Mouse (Mus musculus): ENCODE results near the gene Dclk3. TPM values are rescaled to one million over a fixed set of nuclear protein-coding genes. Genes with fewer than 3 reads are reported as not detected.
A peak's percentile ranks its signal among the peaks of the same experiment; 100 is the strongest.

The Dclk3 gene
- polyA plus RNA-seq, 1 experiment from 2014 or later = 1.9 TPM

GRCm38 (mm10) chr9:111440446-111440845 is 1.6 kb downstream of the Dclk3 start:
- Histone ChIP-seq H3K27ac (replicated peaks) (no peak overlapping the region), H3K4me3 (no peak overlapping the region), H3K4me1 (peaks cover 12% of the 10 kb centered on the region), H3K4me2 (no peak overlapping the region), H3K9me3 (no peaks in the 10 kb centered on the region), H3K36me3 (no peaks in the 10 kb centered on the region), H3K27me3 (replicated peaks) (peaks cover 37% of the 10 kb centered on the region), H3K9ac (no peak overlapping the region)
- no peak for ATAC-seq (ENCODE audit: extremely low read depth, insufficient number of reproducible peaks, low FRiP score, low TSS enrichment)
- 78% methylated on average over 6 of the region's 6 CpGs for WGBS

- H3K9ac ChIP-seq = no peak overlapping the region
- H3K4me3 ChIP-seq = no peak overlapping the region
- no peaks in the 10 kb centered on the region for H3K9me3 ChIP-seq
- H3K27me3 ChIP-seq (replicated peaks) = peaks cover 37% of the 10 kb centered on the region
- peaks cover 8% of the 10 kb centered on the region for H3K4me1 ChIP-seq
- ATAC-seq (ENCODE audit: extremely low read depth, insufficient number of reproducible peaks, low FRiP score, low TSS enrichment) = no peak
- H3K27ac ChIP-seq (replicated peaks) = no peak overlapping the region
- 74% methylated on average over 2 of the region's 2 CpGs for WGBS
- no peaks in the 10 kb centered on the region for H3K36me3 ChIP-seq
- H3K4me2 ChIP-seq = no peak overlapping the region
Observed at GRCm38 (mm10) chr9:111441151-111441550, 2.3 kb downstream of the Dclk3 start.

DNA sequence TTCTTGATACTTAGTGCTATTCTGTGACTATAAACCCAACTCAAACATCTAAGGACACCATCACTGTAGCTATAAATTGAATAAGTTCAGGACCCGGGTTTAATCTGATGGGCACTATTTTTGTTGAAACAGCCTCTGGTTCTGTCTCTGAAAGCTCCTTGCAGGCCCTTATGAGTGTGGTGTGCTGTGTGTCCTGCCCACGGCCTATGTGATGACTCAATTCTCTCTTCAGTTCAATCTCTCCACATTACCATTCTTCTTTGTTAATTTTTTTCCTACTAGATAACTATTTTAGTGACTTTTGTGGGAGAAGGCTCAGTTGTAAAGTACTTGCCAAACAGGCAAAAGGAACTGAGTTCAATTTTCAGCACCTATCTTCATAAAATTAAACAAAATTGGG is 7.3 kb downstream of the Dclk3 start:
- H3K4me3 ChIP-seq = no peak overlapping the region

DNA sequence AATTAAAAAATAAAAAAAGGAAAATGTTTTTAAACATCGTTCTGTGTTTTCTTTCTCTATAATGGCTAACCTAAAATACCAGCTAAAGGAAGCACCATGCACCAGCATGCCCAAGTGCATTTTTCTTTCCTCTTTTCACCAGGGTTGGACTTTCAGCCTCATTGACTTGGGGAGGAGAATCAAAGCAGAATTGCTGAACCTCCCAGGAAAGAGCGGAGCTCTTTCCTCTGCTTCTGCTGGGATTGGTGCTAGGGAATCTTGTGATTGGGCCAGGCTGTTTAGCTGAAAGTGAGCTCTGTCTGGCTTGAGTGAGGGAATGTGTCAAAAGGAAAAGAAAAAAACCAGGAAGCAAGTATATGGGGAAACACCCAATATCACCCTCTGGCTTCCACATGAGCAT is 10.1 kb downstream of the Dclk3 start:
- H3K9ac ChIP-seq = no peak overlapping the region
- no peaks in the 10 kb centered on the region for H3K36me3 ChIP-seq
- H3K27ac ChIP-seq (replicated peaks) = no peak overlapping the region
- no peaks in the 10 kb centered on the region for H3K27me3 ChIP-seq (replicated peaks)
- 78% methylated on average over 2 of the region's 2 CpGs for WGBS
- H3K9me3 ChIP-seq = no peaks in the 10 kb centered on the region
- no peak overlapping the region for H3K4me2 ChIP-seq
- no peak for ATAC-seq (ENCODE audit: extremely low read depth, insufficient number of reproducible peaks, low FRiP score, low TSS enrichment)
- no peak overlapping the region for H3K4me3 ChIP-seq
- no peaks in the 10 kb centered on the region for H3K4me1 ChIP-seq

More for the DNA sequence above, 7.3 kb downstream of the Dclk3 start:
- Histone ChIP-seq H3K27ac (replicated peaks) (no peak overlapping the region), H3K9me3 (no peaks in the 10 kb centered on the region), H3K27me3 (replicated peaks) (0 out of 2 replicates have a peak, but pooled peaks cover 5% of the 10 kb centered on the region), H3K36me3 (no peaks in the 10 kb centered on the region), H3K4me2 (no peak overlapping the region), H3K4me1 (no peaks in the 10 kb centered on the region), H3K9ac (no peak overlapping the region)
- no peak for ATAC-seq (ENCODE audit: extremely low read depth, insufficient number of reproducible peaks, low FRiP score, low TSS enrichment)
- 52% methylated on average over 2 of the region's 2 CpGs for WGBS

- 61% methylated on average over 5 of the region's 5 CpGs for WGBS
- Histone ChIP-seq H3K36me3 (no peaks in the 10 kb centered on the region), H3K9ac (no peak overlapping the region), H3K4me2 (no peak overlapping the region), H3K27me3 (replicated peaks) (no peaks in the 10 kb centered on the region), H3K9me3 (no peaks in the 10 kb centered on the region), H3K4me1 (no peaks in the 10 kb centered on the region), H3K4me3 (no peak overlapping the region), H3K27ac (replicated peaks) (no peak overlapping the region)
- ATAC-seq (ENCODE audit: extremely low read depth, insufficient number of reproducible peaks, low FRiP score, low TSS enrichment) = no peak
Observed at GRCm38 (mm10) chr9:111449880-111450279, 11.0 kb downstream of the Dclk3 start.

DNA sequence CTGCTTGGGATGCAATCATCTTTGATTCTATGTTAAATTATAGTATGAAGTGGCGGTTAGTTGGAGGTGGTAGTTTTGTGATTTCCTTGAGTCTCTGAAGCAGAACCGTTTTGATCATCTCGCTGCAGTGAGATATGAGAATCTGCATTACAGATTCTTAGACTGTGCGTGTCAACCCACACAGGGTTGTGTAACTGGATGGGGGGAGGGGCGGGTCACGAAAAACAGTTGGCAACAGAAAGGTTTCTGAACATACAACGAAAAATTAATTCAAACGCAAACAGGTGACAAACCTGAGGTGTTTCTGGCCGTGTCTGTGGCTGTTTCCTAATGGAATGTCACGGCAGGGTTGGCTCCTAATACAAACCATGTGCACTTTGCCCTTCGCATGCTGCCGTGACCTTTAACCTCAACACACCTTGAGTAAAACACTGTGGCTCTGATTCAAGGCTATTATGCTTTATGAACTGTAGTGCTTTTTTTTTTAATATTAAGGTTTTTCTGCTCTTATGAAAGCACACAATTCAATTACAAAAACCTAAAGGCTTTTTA is 12.0 kb downstream of the Dclk3 start:
- Histone ChIP-seq H3K4me1 (no peaks in the 10 kb centered on the region), H3K27me3 (replicated peaks) (no peaks in the 10 kb centered on the region), H3K9ac (no peak overlapping the region), H3K36me3 (no peaks in the 10 kb centered on the region), H3K27ac (replicated peaks) (no peak overlapping the region), H3K9me3 (no peaks in the 10 kb centered on the region), H3K4me3 (no peak overlapping the region), H3K4me2 (no peak overlapping the region)
- ATAC-seq (ENCODE audit: extremely low read depth, insufficient number of reproducible peaks, low FRiP score, low TSS enrichment) = no peak
- 81% methylated on average over 12 of the region's 12 CpGs for WGBS

DNA sequence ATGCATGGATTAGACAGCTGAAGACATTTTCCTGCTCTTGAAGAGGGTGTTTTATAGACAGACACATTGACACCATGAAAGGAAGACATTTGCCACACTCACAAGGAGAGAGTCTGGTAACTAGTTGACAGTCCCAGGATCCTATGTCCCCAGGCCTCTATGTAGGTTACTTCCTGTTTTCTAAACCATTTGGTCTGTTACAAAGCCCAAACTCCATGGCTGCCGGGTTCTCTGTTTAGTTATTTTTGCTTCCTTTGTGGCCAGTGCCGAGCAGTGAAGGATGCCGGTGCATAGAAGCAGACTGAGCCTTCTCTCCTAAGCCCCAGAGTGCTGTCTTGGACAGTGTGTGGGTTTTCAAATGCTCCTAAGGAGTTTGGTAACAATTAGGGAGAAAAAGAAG is 15.0 kb downstream of the Dclk3 start:
- WGBS = 72% methylated on average over 3 of the region's 3 CpGs
- no peaks in the 10 kb centered on the region for H3K36me3 ChIP-seq
- no peak for ATAC-seq (ENCODE audit: extremely low read depth, insufficient number of reproducible peaks, low FRiP score, low TSS enrichment)
- no peaks in the 10 kb centered on the region for H3K4me1 ChIP-seq
- no peak overlapping the region for H3K27ac ChIP-seq (replicated peaks)
- H3K27me3 ChIP-seq (replicated peaks) = no peaks in the 10 kb centered on the region
- no peak overlapping the region for H3K9ac ChIP-seq
- no peaks in the 10 kb centered on the region for H3K9me3 ChIP-seq
- H3K4me2 ChIP-seq = no peak overlapping the region
- no peak overlapping the region for H3K4me3 ChIP-seq

DNA sequence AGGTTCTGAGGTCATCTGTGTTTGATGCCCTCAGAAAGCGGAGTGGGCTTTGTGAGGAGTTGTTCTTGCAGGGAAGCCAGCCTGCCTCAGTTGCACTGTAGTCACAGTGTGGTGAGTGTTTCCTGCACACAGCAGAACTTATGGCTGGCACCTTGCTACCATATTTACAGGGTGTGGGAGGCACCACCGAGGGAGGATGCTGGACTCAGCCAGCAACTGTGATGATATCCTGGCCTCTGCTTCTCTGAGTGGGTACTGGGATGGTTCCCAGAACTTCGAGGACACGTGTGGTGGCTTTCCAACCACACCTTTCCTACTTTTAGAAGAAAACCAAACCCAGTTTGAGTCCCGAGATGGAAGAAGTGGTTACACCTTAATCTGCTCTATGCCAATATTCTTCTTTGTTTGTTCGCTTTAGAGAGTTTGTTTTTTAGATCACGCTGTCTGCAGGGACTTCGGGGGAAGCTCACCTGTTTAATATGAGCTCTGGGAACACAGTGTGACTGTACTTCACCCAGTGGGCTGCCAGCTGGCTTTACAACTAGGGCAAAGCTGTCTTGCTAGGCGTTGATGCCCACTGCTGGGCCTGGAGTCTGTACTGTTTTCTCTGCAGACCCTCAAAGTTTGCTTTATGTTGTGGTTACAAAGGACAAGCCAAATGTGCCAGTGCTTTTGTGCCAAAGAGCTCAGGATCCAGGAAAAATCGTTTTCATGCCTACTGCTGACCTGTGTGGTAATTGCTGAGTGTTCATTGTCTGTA is 18.5 kb downstream of the Dclk3 start:
- Histone ChIP-seq H3K36me3 (no peaks in the 10 kb centered on the region), H3K27ac (replicated peaks) (no peak overlapping the region), H3K4me3 (no peak overlapping the region), H3K9me3 (no peaks in the 10 kb centered on the region), H3K4me1 (peaks cover 19% of the 10 kb centered on the region), H3K4me2 (no peak overlapping the region), H3K9ac (no peak overlapping the region), H3K27me3 (replicated peaks) (no peaks in the 10 kb centered on the region)
- 79% methylated on average over 10 of the region's 10 CpGs for WGBS
- ATAC-seq (ENCODE audit: extremely low read depth, insufficient number of reproducible peaks, low FRiP score, low TSS enrichment) = no peak

DNA sequence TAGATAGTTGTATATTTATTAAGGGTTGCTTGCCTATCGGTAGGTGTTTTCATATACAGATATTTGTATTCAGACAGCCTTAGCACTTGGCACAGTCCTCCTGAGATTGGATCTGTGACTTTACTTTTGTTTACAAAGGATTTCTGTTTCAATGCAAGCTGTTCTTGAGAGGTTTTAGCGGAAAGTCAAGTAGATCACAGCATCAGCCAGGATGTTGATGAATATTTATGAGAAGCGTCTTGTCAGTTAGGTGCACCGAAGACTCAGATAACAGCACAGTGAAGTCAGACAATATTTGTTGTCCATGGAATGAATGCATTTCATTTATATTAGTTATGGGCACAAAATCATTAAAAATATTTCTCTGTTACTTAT is 19.0 kb downstream of the Dclk3 start:
- Histone ChIP-seq H3K36me3 (no peaks in the 10 kb centered on the region), H3K9me3 (no peaks in the 10 kb centered on the region), H3K4me3 (no peak overlapping the region), H3K4me1 (peaks cover 23% of the 10 kb centered on the region), H3K4me2 (no peak overlapping the region), H3K27me3 (replicated peaks) (no peaks in the 10 kb centered on the region), H3K9ac (no peak overlapping the region), H3K27ac (replicated peaks) (no peak overlapping the region)
- 79% methylated on average over 4 of the region's 4 CpGs for WGBS
- ATAC-seq (ENCODE audit: extremely low read depth, insufficient number of reproducible peaks, low FRiP score, low TSS enrichment) = no peak

- ATAC-seq (ENCODE audit: extremely low read depth, insufficient number of reproducible peaks, low FRiP score, low TSS enrichment) = no peak
Observed at GRCm38 (mm10) chr9:111459466-111459865, 20.6 kb downstream of the Dclk3 start.

DNA sequence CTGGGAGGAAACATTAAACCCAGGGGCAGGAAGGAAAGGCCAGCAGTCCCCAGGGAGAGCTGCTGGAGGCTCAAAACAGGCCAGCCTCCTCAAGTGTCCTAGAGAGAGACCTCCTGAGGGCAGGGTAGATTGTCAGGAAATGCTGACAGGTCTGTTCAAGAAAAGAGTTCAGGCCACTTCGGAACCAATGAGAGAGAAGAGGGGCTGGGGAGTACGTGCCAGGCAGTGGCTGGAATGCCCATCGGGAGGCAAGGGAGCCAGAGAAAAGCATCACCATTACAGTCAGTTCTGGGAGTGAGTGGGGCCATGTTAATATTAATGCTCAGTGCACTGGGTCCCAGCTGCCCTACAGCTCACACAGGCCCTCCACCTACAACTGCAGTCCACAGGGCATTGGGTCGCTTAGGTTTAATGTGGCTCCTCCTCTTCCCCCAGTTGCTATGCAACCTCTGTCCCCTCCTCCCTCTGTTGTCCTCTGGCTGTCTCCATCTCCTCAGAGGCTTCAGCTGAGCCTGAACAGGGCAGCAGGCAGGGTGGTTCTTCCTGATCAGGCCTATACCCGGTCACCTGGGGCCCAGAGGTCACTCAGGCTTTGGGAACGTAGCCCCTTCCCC is 21.4 kb downstream of the Dclk3 start:
- no peaks in the 10 kb centered on the region for H3K9me3 ChIP-seq
- no peaks in the 10 kb centered on the region for H3K36me3 ChIP-seq
- no peak overlapping the region for H3K4me3 ChIP-seq
- peak; percentile 59 for ATAC-seq (ENCODE audit: extremely low read depth, insufficient number of reproducible peaks, low FRiP score, low TSS enrichment)
- H3K4me2 ChIP-seq = no peak overlapping the region
- H3K27me3 ChIP-seq (replicated peaks) = no peaks in the 10 kb centered on the region
- 0 out of 2 replicates have a peak overlapping the region, but pooled peaks have one; percentile 7 for H3K27ac ChIP-seq (replicated peaks)
- peaks cover 27% of the 10 kb centered on the region for H3K4me1 ChIP-seq
- WGBS = 18% methylated on average over 6 of the region's 6 CpGs
- no peak overlapping the region for H3K9ac ChIP-seq

More at GRCm38 (mm10) chr9:111459466-111459865, 20.6 kb downstream of the Dclk3 start:
- Histone ChIP-seq H3K4me1 (peaks cover 27% of the 10 kb centered on the region), H3K4me2 (no peak overlapping the region), H3K9ac (no peak overlapping the region), H3K9me3 (no peaks in the 10 kb centered on the region), H3K27ac (replicated peaks) (no peak overlapping the region), H3K36me3 (no peaks in the 10 kb centered on the region), H3K27me3 (replicated peaks) (no peaks in the 10 kb centered on the region), H3K4me3 (no peak overlapping the region)
- WGBS = 57% methylated on average over 8 of the region's 8 CpGs

Data from heart, embryonic 13.5 days (tissue).